ENCODE assay signal across 18 mouse cellular contexts in the genomic region with DNA sequence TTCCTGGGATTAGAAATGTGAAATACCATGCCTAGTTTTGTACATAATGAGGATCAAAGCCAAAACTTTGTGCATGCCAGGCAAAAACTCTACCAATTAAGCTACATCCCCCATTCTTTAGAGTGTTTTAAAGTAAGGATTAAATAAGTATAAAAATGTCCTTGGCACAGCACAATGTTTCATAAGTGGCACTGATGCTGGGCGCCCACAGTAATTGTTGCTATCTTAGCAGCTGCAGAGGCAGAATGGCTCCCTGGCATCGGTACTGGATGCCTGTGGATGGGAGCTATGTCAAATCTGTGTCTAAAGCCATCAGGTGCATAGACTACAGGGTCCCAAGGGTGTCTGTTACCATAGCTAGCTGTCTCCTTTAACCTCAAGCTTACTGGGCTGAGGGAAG. TPM values are rescaled to one million over a fixed set of nuclear protein-coding genes. Genes with fewer than 3 reads are reported as not detected.
DNase-seq lines count a peak whose midpoint lies in the region; ATAC-seq and TF ChIP-seq lines count a peak whose summit lies in the region.
"Had no signal": no experiment of that assay in that cellular context is flagged by ENCODE, and none has a peak within 500 bp of the region (broad histone marks: within the 10 kb centered on the region; RNA-seq: fewer than 3 reads in every experiment).

No protein-coding gene starts in this region.

- peak; percentile 45 for DNase-seq in forebrain, postnatal 0 days
- DNase-seq in forebrain, embryonic 10.5 days (ENCODE audit: extremely low spot score, low spot score): no peak
- peak; percentile 53 to 79 for DNase-seq in layer of hippocampus, adult 18-20 months (ENCODE audit: low spot score in 2 of 2)
- peak; percentile 70 to 91 for DNase-seq in left cerebral cortex, postnatal 14 days (ENCODE audit: low spot score in 2 of 2)
- DNase-seq in right cerebral cortex, postnatal 25 days: peak; percentile 60
- DNase-seq in yolk sac, embryonic 10.5 days (ENCODE audit: low spot score): no peak
- no peak for DNase-seq in lung, postnatal 25 days (ENCODE audit: low spot score)
- DNase-seq in ovary, adult 18-20 months (ENCODE audit: low spot score): no peak
- DNase-seq: cerebellum, adult 2 months; gastrocnemius, postnatal 10 days; heart, adult 2 months; kidney, adult 11 months; kidney, postnatal 25 days had no signal

- no peaks in the 10 kb centered on the region for H3K36me3 ChIP-seq in forebrain, postnatal 0 days (ENCODE audit: insufficient read depth)
- H3K36me3 ChIP-seq in forebrain, embryonic 10.5 days (replicated peaks): no peaks in the 10 kb centered on the region
- H3K36me3 ChIP-seq: forebrain, embryonic 15.5 days; hindbrain, embryonic 13.5 days; limb, embryonic 10.5 days; liver, embryonic 12.5 days; neural tube, embryonic 15.5 days had no signal

- no peaks in the 10 kb centered on the region for H3K9me3 ChIP-seq in forebrain, postnatal 0 days (ENCODE audit: low read length)
- H3K9me3 ChIP-seq in forebrain, embryonic 10.5 days: no peaks in the 10 kb centered on the region
- H3K9me3 ChIP-seq: forebrain, embryonic 15.5 days; hindbrain, embryonic 13.5 days; limb, embryonic 10.5 days; liver, embryonic 12.5 days; neural tube, embryonic 15.5 days had no signal

- H3K27ac ChIP-seq in forebrain, postnatal 0 days (ENCODE audit: low read depth, low read length): peak overlapping the region; percentile 50; the same call in 1 of the 2 replicates
- no peak overlapping the region for H3K27ac ChIP-seq in forebrain, embryonic 10.5 days
- H3K27ac ChIP-seq: forebrain, embryonic 15.5 days; heart, adult 2 months; hindbrain, embryonic 13.5 days; limb, embryonic 10.5 days; liver, embryonic 12.5 days; neural tube, embryonic 15.5 days had no signal

- no peak for TF ChIP-seq CTCF in forebrain, postnatal 0 days (IDR thresholded peaks at IDR 0.05; ENCODE audit: low read depth)

- no peak overlapping the region for H3K9ac ChIP-seq in forebrain, postnatal 0 days
- H3K9ac ChIP-seq: forebrain, embryonic 15.5 days; hindbrain, embryonic 13.5 days; liver, embryonic 12.5 days; neural tube, embryonic 15.5 days had no signal

- ATAC-seq in forebrain, postnatal 0 days: peak; percentile 56
- ATAC-seq: forebrain, embryonic 15.5 days; liver, embryonic 12.5 days had no signal

- no peaks in the 10 kb centered on the region for H3K27me3 ChIP-seq in forebrain, postnatal 0 days (ENCODE audit: insufficient read depth, low read length)
- no peaks in the 10 kb centered on the region for H3K27me3 ChIP-seq in forebrain, embryonic 10.5 days (ENCODE audit: poor library complexity, severe bottlenecking)
- H3K27me3 ChIP-seq: forebrain, embryonic 15.5 days; hindbrain, embryonic 13.5 days; liver, embryonic 12.5 days; neural tube, embryonic 15.5 days had no signal

- no peaks in the 10 kb centered on the region for H3K4me1 ChIP-seq in forebrain, postnatal 0 days (ENCODE audit: insufficient read depth)
- peaks cover 24% of the 10 kb centered on the region for H3K4me1 ChIP-seq in forebrain, embryonic 10.5 days
- H3K4me1 ChIP-seq: liver, embryonic 12.5 days had no signal

- H3K4me3 ChIP-seq in forebrain, postnatal 0 days (ENCODE audit: low read depth, low read length): no peak overlapping the region
- no peak overlapping the region for H3K4me3 ChIP-seq in forebrain, embryonic 10.5 days
- H3K4me3 ChIP-seq: forebrain, embryonic 15.5 days; heart, adult 2 months; hindbrain, embryonic 13.5 days; limb, embryonic 10.5 days; liver, embryonic 12.5 days; neural tube, embryonic 15.5 days had no signal

- 39% methylated on average over 2 of the region's 2 CpGs for WGBS in forebrain, postnatal 0 days
- 86% methylated on average over 2 of the region's 2 CpGs for whole genome bisulfite sequencing in forebrain, embryonic 10.5 days

- H3K4me2 ChIP-seq in forebrain, postnatal 0 days (ENCODE audit: low read depth): no peak overlapping the region
- H3K4me2 ChIP-seq: forebrain, embryonic 15.5 days; hindbrain, embryonic 13.5 days; liver, embryonic 12.5 days; neural tube, embryonic 15.5 days had no signal

- intact Hi-C loops in left cerebral cortex, postnatal 14 days (cut with DNase I): no loop called here

RNA-seq across cellular contexts. Expression of gene Rhob, which starts 28.8 kb away (rescaled TPM):
- total RNA-seq in forebrain, postnatal 0 days (2014; rRNA removed): 278 and 289 TPM in 2 replicates
- polyA plus RNA-seq in forebrain, postnatal 0 days (2015; fragmentation: Nextera tagmentation; extraction: Ambion mirVana): 69.9 and 78.9 TPM in 2 replicates
- 25.2 and 27.1 TPM in 2 replicates for polyA plus RNA-seq in forebrain, embryonic 10.5 days (2016; fragmentation: Nextera tagmentation; extraction: Ambion mirVana)
- 100 to 1,000 TPM; 360 to 385 TPM for total RNA-seq in layer of hippocampus, adult 18-20 months (2021)
- 100 to 1,000 TPM; 287 to 352 TPM for total RNA-seq in left cerebral cortex, postnatal 14 days (2021)

Comparison
In these comparisons a context has a peak if more than half of its experiments do, and no peak if none do; other contexts are left out.
1. DNase-seq: peak in forebrain, postnatal 0 days (single experiment), layer of hippocampus, adult 18-20 months (2 of 2), left cerebral cortex, postnatal 14 days (2 of 2) and right cerebral cortex, postnatal 25 days (single experiment); none in forebrain, embryonic 10.5 days (single experiment), yolk sac, embryonic 10.5 days (single experiment), lung, postnatal 25 days (single experiment) and ovary, adult 18-20 months (single experiment).